Mouse (Mus musculus): ENCODE measurements around the gene Gpc5. TPM values are rescaled to one million over a fixed set of nuclear protein-coding genes. Genes with fewer than 3 reads are reported as not detected.

The Gpc5 gene
- polyA plus RNA-seq, 2 experiments = 0.05 TPM; not detected in 1

DNA sequence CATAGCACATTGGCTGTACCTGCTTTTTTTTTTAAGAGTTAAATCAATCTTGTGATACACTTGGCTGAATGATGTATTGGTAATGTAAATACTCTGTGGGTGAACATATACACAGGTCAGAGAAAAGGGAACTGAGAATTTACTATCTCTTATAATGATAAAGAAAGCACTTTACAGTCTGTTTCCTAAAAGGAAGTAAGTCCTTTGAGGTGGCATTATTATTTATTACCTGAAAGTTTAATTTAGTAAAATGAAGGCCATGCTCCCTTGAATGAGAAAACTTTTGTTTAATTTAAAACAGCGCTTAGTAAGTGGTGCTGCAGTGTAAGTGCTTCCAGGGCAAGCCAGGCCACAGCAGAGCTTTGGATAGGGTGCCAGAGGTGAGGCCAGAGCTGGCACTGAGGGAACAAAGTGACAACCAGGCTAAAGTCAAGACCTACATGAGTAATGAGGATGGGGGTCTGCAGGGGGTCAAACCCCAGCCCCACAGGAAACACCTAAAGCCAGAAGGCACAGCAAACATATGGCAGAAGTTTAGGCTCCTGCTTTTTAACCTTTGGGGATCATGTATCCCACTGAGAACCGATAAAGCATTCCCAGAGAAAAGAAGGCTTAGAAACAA lies 315.4 kb downstream of the Gpc5 start:
- ATAC-seq (ENCODE audit: insufficient read depth) (no peak), DNase-seq (ENCODE audit: low read depth in 3 of 3, low spot score in 3 of 3) (no peak)
- 41% methylated on average over 2 of the region's 2 CpGs for WGBS (ENCODE audit: insufficient replicate concordance)
- no peak overlapping the region for H3K9ac ChIP-seq (replicated peaks)
- TF ChIP-seq EP300 (IDR thresholded peaks at IDR 0.05; ENCODE audit: low read depth) = no peak
- no peak for TF ChIP-seq CTCF (IDR thresholded peaks at IDR 0.05; ENCODE audit: low read depth)
- no peaks in the 10 kb centered on the region for H3K4me1 ChIP-seq (replicated peaks; ENCODE audit: control insufficient read depth in 2 of 2, insufficient read depth in 2 of 2, low read length in 1 of 2)
- H3K36me3 ChIP-seq (replicated peaks; ENCODE audit: control insufficient read depth, insufficient read depth, low read depth) = no peaks in the 10 kb centered on the region
- no peak overlapping the region for H3K4me2 ChIP-seq (ENCODE audit: low read depth)
- H3K4me3 ChIP-seq (ENCODE audit: insufficient read depth in 1 of 2, low read depth in 2 of 2, low read length in 2 of 2) = no peak overlapping the region
- H3K27me3 ChIP-seq (ENCODE audit: control insufficient read depth, insufficient read depth, low read length) = no peaks in the 10 kb centered on the region
- no peak overlapping the region for H3K27ac ChIP-seq
- no peaks in the 10 kb centered on the region for H3K9me3 ChIP-seq (ENCODE audit: control insufficient read depth, low read length)

DNA sequence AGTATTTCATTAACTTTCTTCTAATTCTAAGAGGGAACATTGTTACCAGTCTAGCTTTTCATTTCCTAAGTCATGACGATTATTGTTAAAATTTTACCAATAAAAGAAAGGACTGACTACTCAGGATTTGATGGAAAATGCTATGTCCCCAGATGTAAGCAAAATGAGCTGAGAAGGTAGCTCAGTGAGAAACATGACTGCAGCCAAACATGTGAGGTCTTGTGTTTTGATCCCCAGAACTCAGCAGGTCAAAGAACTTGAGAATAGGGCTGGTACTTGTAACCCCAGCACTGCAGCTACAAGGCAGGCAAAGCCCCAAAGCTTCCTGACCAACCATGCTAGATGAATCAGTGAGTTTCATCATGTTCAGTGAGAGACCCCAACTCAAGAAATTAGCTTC lies 318.9 kb downstream of the Gpc5 start:
- WGBS (ENCODE audit: insufficient replicate concordance) = 68% methylated on average over 1 of the region's 1 CpGs
- H3K9ac ChIP-seq (replicated peaks) = no peak overlapping the region
- H3K27me3 ChIP-seq (ENCODE audit: control insufficient read depth, insufficient read depth, low read length) = no peaks in the 10 kb centered on the region
- DNase-seq (ENCODE audit: low read depth in 3 of 3, low spot score in 3 of 3) (no peak), ATAC-seq (ENCODE audit: insufficient read depth) (no peak)
- H3K4me3 ChIP-seq (ENCODE audit: insufficient read depth in 1 of 2, low read depth in 2 of 2, low read length in 2 of 2) = no peak overlapping the region
- H3K4me1 ChIP-seq (replicated peaks; ENCODE audit: control insufficient read depth in 2 of 2, insufficient read depth in 2 of 2, low read length in 1 of 2) = no peaks in the 10 kb centered on the region
- H3K9me3 ChIP-seq (ENCODE audit: control insufficient read depth, low read length) = no peaks in the 10 kb centered on the region
- TF ChIP-seq EP300 (IDR thresholded peaks at IDR 0.05; ENCODE audit: low read depth) = no peak
- TF ChIP-seq CTCF (IDR thresholded peaks at IDR 0.05; ENCODE audit: low read depth) = no peak
- no peak overlapping the region for H3K4me2 ChIP-seq (ENCODE audit: low read depth)
- H3K36me3 ChIP-seq (replicated peaks; ENCODE audit: control insufficient read depth, insufficient read depth, low read depth) = no peaks in the 10 kb centered on the region
- no peak overlapping the region for H3K27ac ChIP-seq

GRCm38 (mm10) chr14:115411513-115412174 lies 319.6 kb downstream of the Gpc5 start:
- WGBS (ENCODE audit: insufficient replicate concordance) = 67% methylated on average over 6 of the region's 6 CpGs
- Histone ChIP-seq H3K36me3 (replicated peaks; ENCODE audit: control insufficient read depth, insufficient read depth, low read depth) (no peaks in the 10 kb centered on the region), H3K9me3 (ENCODE audit: control insufficient read depth, low read length) (no peaks in the 10 kb centered on the region), H3K4me1 (replicated peaks; ENCODE audit: control insufficient read depth in 2 of 2, insufficient read depth in 2 of 2, low read length in 1 of 2) (no peaks in the 10 kb centered on the region), H3K4me3 (ENCODE audit: insufficient read depth in 1 of 2, low read depth in 2 of 2, low read length in 2 of 2) (no peak overlapping the region), H3K27ac (no peak overlapping the region), H3K4me2 (ENCODE audit: low read depth) (no peak overlapping the region), H3K27me3 (ENCODE audit: control insufficient read depth, insufficient read depth, low read length) (no peaks in the 10 kb centered on the region), H3K9ac (replicated peaks) (no peak overlapping the region)
- TF ChIP-seq EP300 (IDR thresholded peaks at IDR 0.05; ENCODE audit: low read depth) = no peak
- no peak for TF ChIP-seq CTCF (IDR thresholded peaks at IDR 0.05; ENCODE audit: low read depth)
- ATAC-seq (ENCODE audit: insufficient read depth) = no peak
- no peak for DNase-seq (ENCODE audit: low read depth in 3 of 3, low spot score in 3 of 3)

DNA sequence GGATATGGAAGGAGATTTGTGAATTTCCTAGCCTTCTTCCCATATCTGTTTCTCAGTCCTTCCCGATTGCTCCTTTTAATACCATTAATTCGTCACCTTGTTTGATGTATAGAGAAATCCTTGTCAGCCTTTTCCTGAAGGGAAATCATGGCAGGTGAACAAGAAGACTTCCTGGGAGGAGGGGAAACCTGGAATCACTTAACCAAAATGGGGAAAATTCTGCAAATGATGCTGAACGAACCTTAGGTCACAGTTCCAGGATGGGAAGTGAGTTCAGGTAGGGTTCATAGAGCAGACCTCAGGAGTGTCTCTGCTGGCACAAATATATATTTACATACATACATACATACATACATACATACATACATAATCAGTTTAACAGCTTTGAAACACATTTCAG lies 320.8 kb downstream of the Gpc5 start:
- 69% methylated on average over 3 of the region's 3 CpGs for WGBS (ENCODE audit: insufficient replicate concordance)
- Histone ChIP-seq H3K9ac (replicated peaks) (no peak overlapping the region), H3K4me2 (ENCODE audit: low read depth) (no peak overlapping the region), H3K27ac (no peak overlapping the region), H3K4me1 (replicated peaks; ENCODE audit: control insufficient read depth in 2 of 2, insufficient read depth in 2 of 2, low read length in 1 of 2) (no peaks in the 10 kb centered on the region), H3K36me3 (replicated peaks; ENCODE audit: control insufficient read depth, insufficient read depth, low read depth) (no peaks in the 10 kb centered on the region), H3K9me3 (ENCODE audit: control insufficient read depth, low read length) (no peaks in the 10 kb centered on the region), H3K4me3 (ENCODE audit: insufficient read depth in 1 of 2, low read depth in 2 of 2, low read length in 2 of 2) (no peak overlapping the region), H3K27me3 (ENCODE audit: control insufficient read depth, insufficient read depth, low read length) (no peaks in the 10 kb centered on the region)
- DNase-seq (ENCODE audit: low read depth in 3 of 3, low spot score in 3 of 3) (no peak), ATAC-seq (ENCODE audit: insufficient read depth) (no peak)
- no peak for TF ChIP-seq CTCF (IDR thresholded peaks at IDR 0.05; ENCODE audit: low read depth)
- no peak for TF ChIP-seq EP300 (IDR thresholded peaks at IDR 0.05; ENCODE audit: low read depth)

- no peaks in the 10 kb centered on the region for H3K4me1 ChIP-seq (replicated peaks; ENCODE audit: control insufficient read depth in 2 of 2, insufficient read depth in 2 of 2, low read length in 1 of 2)
- H3K27ac ChIP-seq = no peak overlapping the region
- no peaks in the 10 kb centered on the region for H3K36me3 ChIP-seq (replicated peaks; ENCODE audit: control insufficient read depth, insufficient read depth, low read depth)
- no peaks in the 10 kb centered on the region for H3K9me3 ChIP-seq (ENCODE audit: control insufficient read depth, low read length)
- TF ChIP-seq CTCF (IDR thresholded peaks at IDR 0.05; ENCODE audit: low read depth) (no peak), EP300 (IDR thresholded peaks at IDR 0.05; ENCODE audit: low read depth) (no peak)
- H3K4me2 ChIP-seq (ENCODE audit: low read depth) = no peak overlapping the region
- H3K27me3 ChIP-seq (ENCODE audit: control insufficient read depth, insufficient read depth, low read length) = no peaks in the 10 kb centered on the region
- 0 out of 2 replicates have a peak, but pooled peaks have one; percentile 15 for ATAC-seq (ENCODE audit: insufficient read depth)
- no peak for DNase-seq (ENCODE audit: low read depth in 3 of 3, low spot score in 3 of 3)
- no peak overlapping the region for H3K4me3 ChIP-seq (ENCODE audit: insufficient read depth in 1 of 2, low read depth in 2 of 2, low read length in 2 of 2)
- 55% methylated on average over 1 of the region's 1 CpGs for WGBS (ENCODE audit: insufficient replicate concordance)
- no peak overlapping the region for H3K9ac ChIP-seq (replicated peaks)
These were observed 321.4 kb downstream of the Gpc5 start for GRCm38 (mm10) chr14:115413429-115413828.
